Mouse (Mus musculus): ENCODE measurements at regions not wholly inside any gene's neighbourhood (a gene's known extent, or its start where the extent isn't known, plus 50 kb on each side); places are given as distances from the start of the nearest gene placed in this dataset.
A peak's percentile ranks its signal among the peaks of the same experiment; 100 is the strongest.
"Not testable (repeated sequence)": the region's sequence is repeated elsewhere in the genome, so short reads cannot be mapped to it uniquely, and the experiment has no call there.

- WGBS = 91% methylated on average over 7 of the region's 7 CpGs
- not testable (repeated sequence) for H3K36me3 ChIP-seq (replicated peaks); H3K27ac ChIP-seq (replicated peaks); H3K4me1 ChIP-seq; H3K27me3 ChIP-seq (replicated peaks; ENCODE audit: low read depth, poor library complexity, severe bottlenecking); H3K9me3 ChIP-seq; H3K4me3 ChIP-seq
- DNase-seq (ENCODE audit: low spot score) = peak; percentile 39
Measured at GRCm38 (mm10) chrX:4899187-4899586, 52.7 kb upstream of the Btbd35f27 start.

All from embryonic facial prominence, embryonic 10.5 days (tissue).